Mouse (Mus musculus) retina, postnatal 1 day (tissue): ENCODE data around the gene Srl.
A peak's percentile ranks its signal among the peaks of the same experiment; 100 is the strongest.
"Not testable (repeated sequence)": the region's sequence is repeated elsewhere in the genome, so short reads cannot be mapped to it uniquely, and the experiment has no call there.

Experiments used
- DNase-seq: peaks from one replicate; pipeline ENCODE4 v3.0.0-alpha.2; 2012

Srl gene

DNA sequence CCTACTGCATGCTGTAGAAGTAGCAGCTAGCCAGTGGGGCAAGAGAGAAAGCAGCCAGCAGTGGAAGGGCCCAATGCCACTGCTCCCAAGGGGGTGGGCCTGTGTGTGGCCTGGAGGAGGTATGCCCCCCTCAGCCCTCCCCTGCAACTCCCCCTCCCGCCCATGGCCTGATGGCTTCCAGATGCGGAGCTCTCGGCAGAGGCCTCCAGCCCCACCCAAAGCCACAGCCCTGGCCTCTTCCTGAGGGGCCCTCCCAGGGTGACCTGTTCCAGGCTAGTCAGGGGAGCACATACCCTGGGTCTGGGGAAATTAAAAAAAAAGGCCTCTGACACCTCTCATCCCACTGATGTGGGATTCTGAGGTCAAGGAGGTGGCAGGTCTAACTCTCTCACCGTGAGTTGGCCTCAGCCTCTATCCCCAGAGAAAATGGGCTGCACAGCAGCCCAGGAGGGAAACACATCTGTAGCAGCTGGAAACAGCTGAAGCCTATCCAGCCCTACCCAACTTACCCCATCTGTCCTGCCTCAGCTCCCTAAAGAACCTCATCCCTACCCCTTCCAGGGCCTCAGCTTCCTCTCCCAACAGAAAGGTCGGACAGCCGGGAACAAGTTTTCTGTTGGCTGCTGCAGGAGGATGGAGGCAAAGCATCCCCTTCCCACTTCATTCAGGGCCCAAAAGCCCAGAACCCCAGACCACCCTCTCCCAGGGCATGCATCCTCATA is 11.4 kb upstream of the Srl start:
- DNase-seq = no peak

DNA sequence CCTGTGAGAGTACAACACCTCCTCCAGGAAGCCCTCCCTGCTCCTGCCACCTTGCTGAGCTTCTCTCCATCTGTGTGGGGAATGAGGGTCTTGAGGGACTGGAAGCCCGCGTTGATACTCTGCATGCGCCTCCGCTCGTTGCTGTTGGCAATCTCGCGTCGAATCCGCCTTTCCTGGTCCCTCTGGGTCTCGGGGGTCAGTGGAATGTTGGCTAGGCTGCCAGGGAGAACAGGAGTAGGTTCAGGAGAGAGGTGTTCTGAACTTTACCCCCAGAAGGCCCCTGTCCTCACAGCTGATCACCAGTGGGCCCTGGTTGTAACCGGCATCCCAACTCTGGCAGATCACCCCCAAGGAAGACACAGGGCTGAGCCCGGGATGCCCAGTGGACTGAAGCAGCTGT is 10.3 kb upstream of the Srl start:
- DNase-seq = no peak

DNA sequence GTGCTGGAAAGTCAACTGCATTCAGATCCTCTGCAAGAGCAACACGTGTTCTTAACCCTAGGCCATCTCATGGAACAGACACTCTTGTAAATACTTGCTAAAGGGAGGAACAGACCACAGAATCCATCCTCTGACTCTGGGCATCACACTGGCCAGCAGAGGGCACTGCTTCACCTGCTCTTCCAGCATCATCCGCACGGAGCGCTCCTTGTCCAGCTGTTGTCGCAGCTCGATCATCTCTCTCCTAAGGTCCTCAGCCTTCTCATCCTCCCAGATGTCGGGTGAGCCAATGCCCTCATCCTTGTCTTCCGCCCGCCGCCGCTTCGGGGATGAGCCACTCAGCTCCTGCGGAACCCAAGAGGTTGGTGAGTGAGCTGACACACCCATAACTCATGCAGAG is 9.4 kb upstream of the Srl start:
- DNase-seq = peak; percentile 81

DNA sequence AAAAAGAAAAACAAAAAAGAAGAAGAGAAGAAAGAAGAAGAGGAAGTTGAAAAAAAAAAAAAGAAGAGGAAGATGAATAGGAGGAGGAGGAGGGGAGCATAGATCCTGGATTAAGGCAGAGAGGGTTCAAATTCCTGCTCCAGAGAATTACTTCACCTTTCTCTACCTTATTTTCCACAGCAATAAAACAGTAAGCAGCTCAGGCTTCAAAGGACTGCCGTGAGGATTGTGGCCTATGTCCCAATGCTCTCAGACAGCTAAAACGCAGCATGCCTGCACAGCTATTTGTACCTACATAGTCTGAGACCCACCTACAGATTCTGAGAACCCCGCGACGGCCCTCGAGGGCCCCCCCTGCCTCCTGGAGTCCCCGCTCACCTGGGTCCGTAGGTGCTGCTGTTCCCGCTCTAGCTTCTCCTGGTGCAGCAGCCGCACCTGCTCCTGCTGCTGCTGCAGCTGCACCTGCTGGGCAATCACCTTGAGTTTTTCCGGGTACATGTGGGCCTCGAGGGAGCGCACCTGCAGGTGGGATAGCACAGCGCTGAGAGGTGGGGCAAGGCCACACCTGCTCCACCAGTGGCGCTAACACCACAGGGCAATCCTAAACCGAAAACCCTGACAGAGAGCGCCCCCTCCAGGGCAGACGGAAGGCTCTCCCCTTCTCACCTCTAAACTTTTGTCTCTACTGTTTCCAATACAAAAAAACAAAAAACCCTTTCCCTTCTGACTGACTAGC is 7.5 kb upstream of the Srl start:
- no peak for DNase-seq

DNA sequence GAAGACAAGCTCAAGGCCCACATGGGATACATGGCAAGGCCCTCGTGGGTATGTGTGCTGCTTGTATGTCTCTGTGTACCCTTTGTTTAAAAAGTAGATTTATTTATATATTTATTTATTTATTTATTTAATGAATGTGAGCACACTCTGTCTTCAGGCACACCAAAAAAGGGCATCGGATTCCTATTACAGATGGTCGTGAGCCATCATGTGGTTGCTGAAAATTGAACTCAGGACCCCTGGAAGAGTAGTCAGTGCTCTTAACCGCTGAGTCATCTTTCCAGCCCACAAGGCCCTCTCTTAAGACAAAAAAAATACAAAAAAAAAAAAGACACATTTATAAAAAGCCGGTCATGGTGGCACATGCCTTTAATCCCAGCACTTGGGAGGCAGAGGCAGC is 6.0 kb upstream of the Srl start:
- no peak for DNase-seq

DNA sequence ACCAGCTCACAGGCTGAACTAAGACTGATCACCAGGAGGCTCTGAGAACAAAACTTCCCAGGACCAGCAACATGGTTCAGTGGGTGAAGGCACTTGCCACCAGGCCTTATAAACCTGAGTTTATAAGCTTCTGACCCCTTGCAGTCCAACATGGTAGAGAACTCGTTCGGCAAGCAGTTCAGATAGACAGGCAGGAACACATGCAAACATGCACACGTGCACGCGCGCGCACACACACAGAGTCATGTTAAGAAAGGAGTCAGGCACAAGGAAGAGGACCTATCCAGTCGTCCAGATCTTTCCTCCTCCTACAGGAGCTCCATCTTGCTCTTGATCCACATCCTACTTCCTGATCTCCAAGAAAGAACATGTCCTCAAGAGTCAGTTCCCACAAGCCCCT is 5.2 kb upstream of the Srl start:
- DNase-seq = no peak

DNA sequence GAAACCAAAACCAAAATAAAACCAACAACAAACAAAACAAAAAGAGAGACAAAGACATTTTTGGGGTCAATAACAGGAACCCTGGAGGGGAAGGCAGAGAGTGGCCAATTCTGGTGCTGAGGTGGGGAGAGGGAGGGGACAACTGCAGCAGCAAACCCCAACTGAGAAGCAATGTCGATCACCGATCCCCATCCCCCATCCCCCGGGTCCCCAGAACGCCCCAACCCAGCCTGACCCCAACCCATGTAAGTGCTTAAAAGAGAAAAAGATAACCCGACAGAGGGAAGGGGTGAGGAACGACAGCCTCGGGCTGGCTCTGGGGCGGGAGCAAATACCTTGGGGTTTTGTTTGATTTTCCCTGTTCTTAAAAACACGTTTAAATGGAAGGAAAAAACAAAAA is 3.2 kb upstream of the Srl start:
- no peak for DNase-seq

DNA sequence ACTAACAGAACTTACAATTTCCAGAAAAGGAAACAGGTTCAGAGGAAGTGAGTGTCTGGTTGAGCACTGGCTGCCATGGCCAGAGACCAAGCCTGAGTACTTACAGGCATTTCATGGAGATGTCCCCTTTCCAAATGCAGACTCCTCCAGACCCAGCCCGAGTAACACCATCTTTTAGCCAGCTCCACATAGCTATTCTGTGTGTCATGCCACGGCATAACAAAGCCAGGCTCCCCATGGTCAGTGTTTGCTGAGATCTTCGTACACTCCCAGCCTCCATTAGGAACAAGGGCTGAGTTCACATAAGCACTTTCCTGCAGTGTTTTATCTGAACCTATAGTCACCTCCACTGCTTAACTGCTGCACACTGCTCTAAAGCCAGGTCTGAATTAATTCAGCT is 1.6 kb upstream of the Srl start:
- no peak for DNase-seq

DNA sequence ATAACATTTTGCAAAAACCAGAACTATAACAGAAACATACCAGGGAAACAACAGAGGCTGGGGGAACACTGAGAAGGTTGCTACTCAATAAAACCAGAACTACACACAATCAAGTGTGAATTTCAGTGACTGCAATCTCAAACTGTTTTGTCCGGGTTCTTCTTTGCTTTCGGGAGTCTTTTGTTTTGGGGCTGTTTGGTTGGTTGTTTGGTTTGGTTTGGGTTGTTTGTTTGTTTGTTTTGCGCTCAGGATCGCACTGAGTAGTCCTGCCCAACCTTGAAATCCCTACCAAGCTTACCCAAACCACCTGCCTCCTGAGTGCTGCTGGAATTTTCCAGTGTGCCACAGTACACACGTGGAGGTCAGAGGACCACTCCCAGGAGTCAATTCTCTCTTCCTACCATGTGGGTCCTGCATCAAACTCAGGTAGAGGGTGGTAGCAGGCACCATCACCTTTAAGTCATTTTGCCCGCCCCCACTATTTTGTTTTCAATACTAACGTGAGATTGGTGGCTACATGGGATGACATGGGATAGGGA is 689 bp upstream of the Srl start:
- DNase-seq = no peak

DNA sequence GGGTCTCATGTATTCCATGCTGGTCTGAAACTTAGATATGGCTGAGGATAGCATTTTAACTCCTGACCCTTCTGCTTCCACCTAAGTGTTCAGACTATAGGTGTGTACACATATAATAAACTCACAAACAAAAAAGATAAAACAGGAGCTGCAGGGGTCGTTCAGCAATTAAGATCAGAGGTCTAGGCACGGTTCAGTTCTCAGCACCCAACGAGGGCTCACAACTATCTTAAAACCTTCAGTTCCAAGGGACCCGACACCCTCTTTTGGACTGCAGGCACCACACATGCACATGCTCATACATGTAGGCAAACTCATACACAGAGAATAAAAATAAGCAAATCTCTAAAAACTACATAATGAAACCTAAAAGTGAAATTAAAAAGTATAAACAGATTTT is 583 bp downstream of the Srl start:
- DNase-seq = no peak

DNA sequence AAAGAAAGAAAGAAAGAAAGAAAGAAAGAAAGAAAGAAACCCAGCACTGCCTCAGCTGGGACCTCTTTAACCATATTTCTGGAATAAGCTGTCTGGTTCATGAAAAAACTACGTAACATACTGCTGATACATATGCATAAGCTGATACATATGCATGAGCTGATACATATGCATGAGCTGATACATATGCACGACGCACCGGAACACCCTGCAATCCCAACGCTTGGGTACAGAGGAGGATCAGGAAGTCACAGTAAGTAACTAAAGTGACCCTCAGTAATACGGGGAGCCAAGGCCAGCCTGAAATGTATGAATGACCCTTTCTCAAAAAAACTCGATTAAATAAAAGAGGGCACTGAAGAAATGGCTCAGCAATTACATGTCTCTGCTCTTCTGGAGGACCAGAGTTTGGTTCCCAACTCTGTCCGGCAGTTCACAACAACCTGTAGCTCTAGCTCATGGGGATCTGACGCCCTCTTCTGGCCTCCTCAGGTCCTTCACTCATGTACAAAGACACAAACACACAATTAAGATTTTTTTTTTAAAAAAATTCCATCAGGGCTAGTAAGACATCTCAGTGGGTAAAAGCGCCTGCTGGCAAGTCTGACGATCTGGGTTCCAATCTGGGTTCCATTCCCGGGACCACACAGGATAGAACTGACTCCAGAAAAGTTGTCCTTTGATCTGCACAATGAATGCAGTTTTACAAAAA is 1.4 kb downstream of the Srl start:
- no peak for DNase-seq

DNA sequence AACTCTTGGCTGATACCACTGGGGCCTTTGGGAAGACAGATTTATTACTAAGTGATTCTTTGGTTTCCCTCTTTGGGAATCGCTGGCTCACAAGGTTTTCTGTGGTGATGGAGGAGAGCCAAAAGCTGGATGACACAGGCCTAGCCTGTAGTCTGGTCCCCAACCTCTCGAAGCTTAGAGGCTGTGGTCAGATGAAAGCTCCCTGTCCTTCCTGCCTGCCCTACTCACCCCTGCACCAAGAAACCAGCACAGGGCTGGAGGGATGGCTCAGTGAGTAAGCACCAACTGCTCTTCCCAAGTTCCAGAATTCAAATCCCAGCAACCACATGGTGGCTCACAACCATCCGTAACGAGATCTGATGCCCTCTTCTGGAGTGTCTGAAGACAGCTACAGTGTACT is 2.1 kb downstream of the Srl start:
- no peak for DNase-seq

DNA sequence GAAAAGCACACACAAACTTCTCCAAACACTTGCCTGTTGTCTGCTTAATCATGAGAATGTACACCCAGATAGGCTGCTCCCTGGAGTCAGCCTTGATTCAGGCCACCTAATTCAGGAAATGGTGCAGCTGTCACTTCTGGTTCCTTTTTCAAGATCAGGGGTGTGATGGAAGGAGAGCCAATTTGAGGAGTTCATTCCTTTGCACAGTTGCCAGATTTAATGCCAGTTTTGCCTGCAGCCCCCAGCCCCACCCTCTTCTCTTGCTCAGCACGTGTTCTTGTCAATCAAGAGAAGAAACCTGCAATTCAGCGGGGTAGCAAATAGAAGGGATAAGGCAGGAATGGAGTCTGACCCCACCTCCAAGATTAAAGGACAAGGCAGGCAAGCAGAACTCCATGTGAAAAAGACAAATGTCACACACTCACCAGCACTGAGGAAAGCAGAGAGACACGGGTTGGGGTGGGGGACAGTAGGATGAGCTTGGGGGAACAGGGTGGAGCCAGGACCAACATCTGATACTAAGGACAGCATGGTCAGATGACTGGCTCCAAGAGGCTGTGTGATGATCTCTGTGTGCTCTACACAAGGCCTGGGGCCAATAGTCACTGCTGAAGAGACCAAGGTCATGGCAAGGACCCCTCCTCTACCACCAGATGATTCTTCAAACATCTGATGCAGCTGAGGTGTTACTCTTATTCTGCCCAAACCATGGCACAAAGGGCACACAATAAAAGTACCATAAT is 3.8 kb downstream of the Srl start:
- no peak for DNase-seq

DNA sequence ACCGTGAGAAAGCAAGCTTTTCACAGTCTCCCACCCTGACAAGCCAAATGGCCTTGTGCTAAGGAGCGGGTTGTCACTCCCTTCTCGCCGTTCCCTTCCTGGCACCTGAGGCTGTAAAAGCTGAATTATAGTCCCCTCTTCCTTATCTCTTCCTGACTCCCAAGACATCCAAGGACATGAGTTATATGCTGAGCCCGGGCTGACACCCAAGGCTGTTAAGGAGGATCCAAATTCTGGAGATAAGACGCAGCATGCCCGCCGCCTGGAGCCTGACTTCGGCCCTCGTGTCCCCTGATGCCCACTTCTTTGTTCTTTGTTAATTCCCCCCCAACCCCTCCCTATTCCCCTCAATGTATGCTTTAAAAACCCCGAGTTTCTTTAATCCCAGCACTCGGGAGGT is 14.2 kb downstream of the Srl start:
- DNase-seq = not testable (repeated sequence)

DNA sequence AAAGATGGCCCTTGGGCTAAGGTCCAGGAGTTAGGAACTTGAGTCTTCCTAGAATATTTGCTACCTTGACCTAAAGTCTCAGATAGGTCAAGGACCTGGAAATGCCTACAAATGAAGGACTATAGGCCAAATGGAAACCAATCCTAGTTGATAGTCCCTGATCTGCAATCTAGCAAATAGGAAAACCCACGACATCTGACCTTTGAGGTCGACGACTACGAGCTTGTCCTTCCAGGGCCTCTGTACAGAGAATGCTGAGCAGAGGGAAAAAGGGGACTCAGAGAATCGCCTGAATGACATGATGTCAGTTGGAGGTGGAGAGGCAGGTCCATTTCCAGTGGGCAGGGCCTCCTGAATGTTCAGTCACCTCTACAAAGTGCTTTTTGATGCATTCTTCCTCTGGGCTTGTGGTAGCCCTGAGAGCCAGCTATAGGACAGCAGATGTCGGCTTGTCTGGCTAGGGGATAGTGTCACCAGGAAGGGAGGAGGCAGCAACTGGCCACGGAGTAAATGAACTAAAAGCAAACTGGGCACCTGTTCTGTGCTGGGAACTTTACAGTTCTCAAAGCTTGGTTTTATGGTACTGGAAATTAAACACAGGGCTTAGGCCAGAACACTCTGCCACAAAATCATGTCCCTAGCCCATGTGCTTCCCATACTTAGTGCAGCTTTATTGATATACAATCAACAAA is 18.2 kb downstream of the Srl start:
- no peak for DNase-seq

DNA sequence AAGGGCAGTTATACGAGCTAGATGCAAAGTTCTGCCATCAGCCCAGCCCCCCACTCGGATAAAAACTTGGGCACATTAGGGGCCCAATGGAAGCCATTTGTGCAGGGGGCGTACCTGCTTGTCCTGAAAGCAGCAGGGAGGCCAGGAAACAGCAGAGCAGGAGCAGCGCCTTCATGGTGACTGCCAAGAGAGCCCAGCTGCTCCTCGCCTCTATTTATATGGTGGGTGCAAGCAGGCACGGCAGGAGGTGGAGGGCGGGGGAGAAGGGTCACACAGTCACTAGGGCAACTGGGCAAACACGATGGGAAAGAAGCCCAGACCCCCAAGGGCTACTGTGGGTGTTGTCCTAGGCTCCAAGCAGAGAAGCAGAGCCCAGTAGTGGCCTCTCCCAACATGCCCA is 18.7 kb downstream of the Srl start:
- DNase-seq = no peak

DNA sequence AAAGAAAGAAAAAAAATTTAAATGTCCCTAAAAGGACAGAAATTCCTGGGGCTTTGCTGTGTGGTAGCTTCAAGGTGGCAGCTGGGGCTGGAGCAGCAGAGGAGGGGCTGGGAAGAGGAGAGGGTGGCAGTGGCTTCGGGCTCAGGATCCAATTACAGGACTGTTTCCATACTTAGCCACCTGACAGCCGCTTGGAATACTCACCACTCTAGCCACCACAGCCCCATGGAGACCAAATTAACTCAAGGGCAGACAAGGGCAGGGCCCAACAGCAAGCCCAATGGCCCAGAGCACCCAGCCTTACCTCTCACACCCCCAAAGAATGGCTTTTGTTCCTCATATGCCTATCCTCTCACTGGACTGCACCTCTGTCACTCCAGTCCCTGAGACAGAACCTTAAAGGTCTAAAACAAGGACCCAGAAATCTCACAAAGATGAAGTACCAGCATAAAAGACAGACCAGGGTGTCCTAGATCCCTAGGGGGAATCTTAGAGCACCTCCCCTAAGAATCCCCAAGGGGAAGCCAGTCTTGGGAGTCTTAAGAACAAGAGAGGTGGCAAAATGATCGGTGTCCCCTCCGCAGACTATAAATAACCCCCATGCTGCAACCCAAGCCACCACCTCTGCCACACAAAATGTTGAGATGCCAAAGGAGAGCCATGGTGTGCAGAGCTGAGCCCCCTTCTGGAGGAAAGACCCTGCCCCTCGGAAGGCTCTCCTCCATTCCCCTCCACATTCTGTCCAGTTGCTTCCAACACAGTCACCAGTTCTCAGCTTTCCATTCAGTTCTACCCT is 19.7 kb downstream of the Srl start:
- no peak for DNase-seq

DNA sequence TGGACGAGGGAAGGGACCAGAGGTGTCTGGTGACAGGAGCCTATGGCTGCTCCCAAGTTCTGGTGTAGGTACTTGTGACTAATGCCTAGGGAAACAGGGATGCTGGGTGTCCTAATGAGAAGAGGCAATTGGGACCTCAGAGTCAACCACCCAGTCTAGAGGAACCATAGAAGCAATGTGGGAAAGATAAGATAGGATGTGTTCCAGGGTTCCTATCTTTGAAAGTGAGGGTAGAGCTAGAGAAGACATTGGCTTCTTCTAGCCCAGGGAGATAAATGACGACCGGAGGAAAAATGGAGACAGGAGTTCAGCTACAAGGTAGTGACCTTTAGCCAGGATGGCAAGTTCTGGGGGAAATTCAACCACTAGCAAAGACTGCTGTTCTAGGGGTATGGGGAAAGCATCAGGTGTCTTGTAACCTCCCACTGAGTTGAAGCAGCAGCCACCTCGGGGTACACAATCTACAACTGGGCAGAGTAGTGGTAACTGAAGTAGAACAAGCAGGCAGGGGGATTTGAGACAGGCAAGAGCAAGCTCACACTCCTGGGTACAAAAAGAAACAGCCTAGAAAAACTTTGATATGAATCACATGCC is 20.4 kb downstream of the Srl start:
- no peak for DNase-seq

DNA sequence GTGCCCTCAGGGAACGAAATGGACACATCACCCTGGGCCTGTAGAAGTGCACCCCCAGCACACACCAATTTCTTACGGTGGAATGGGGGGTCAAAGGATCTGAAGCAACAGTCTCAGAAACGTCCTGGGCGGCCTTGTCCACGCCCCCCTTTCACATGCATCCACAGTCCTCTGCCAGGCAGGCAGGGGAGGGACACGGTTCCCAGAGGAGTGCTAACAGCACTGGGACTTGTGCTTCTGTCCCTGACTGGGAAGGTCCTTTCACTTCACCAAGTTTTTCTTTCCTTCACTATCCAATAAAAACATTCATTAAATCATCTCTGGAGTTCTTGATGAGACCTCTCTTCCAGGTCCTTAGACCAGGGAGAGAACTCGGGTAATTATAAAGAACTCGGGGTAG is 20.9 kb downstream of the Srl start:
- DNase-seq = no peak

DNA sequence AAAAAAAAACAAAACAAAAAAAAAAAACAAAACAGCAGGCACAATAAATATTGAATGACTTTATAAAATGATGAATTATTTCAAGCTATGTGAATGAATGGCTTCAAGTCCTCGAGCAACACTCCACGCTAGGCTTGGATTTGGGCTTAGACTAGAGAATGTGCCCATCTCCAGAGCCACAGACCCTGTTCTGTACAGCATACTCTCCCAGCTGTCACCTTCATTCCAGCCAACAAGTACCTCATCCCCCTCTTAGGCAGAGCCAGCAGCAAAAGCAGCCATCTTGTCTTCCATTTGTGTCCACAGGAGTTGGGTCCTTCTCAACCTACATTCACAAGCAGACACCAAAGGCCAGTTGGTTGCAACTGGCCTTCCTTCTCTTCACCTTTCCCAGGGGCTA is 21.8 kb downstream of the Srl start:
- no peak for DNase-seq

DNA sequence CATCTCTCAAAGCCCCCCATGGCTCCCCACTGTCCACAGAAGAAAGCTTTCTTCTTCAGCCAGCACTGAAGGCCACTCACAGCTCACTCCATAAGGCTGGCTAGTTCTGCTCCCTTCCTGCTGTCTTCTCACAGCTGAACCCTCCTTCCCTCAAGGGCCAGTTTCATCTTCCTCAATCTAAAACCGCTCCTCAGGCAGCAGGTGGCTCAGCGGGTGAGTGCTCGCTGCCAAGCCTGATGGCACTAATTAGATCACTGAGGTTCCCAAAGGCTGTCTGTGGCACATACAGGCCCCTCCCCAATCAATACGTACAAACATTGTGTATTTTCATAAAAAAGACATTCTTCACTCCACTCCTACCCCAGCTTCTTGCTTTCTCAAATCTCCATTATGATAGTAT is 22.5 kb downstream of the Srl start:
- peak; percentile 22 for DNase-seq
